In genomic region chr7:99381214-99382087, GRCm38 (mm10) we compare ENCODE assay signal across 8 mouse cellular contexts. TPM values are rescaled to one million over a fixed set of nuclear protein-coding genes. Genes with fewer than 3 reads are reported as not detected.
DNase-seq lines count a peak whose midpoint lies in the region; ATAC-seq lines count a peak whose summit lies in the region.

Gene Gdpd5 (plus strand): TSS chr7:99381414.

- peak within 1 kb of the TSS; percentile 28 for H3K27ac ChIP-seq in brown adipose tissue, adult 24 weeks (replicated peaks; ENCODE audit: low read depth, low read length)
- peak within 1 kb of the TSS; percentile 95 for H3K27ac ChIP-seq in heart, embryonic 13.5 days (replicated peaks)
- H3K27ac ChIP-seq in liver, embryonic 12.5 days, result peak within 1 kb of the TSS; percentile 50; the same call in 1 of the 2 replicates
- peak within 1 kb of the TSS; percentile 96 for H3K27ac ChIP-seq in stomach, embryonic 15.5 days

- ATAC-seq in heart, embryonic 13.5 days (ENCODE audit: extremely low read depth, insufficient number of reproducible peaks, low FRiP score, low TSS enrichment), result peak; percentile 85
- ATAC-seq in liver, embryonic 12.5 days, result peak; percentile 95
- ATAC-seq in stomach, embryonic 15.5 days (ENCODE audit: insufficient read depth, low FRiP score, low read depth), result peak; percentile 94

- under 1% methylated on average over 73 of the region's 73 CpGs for WGBS in heart, embryonic 13.5 days
- under 1% methylated on average over 73 of the region's 73 CpGs for WGBS in liver, embryonic 12.5 days (ENCODE audit: insufficient replicate concordance)
- under 1% methylated on average over 73 of the region's 73 CpGs for WGBS in stomach, embryonic 15.5 days

- H3K36me3 ChIP-seq in heart, embryonic 13.5 days, result no peaks in the 10 kb centered on the region
- H3K36me3 ChIP-seq in liver, embryonic 12.5 days, result no peaks in the 10 kb centered on the region
- H3K36me3 ChIP-seq in stomach, embryonic 15.5 days, result no peaks in the 10 kb centered on the region

- no peaks in the 10 kb centered on the region for H3K9me3 ChIP-seq in heart, embryonic 13.5 days
- H3K9me3 ChIP-seq in liver, embryonic 12.5 days (replicated peaks), result no peaks in the 10 kb centered on the region
- no peaks in the 10 kb centered on the region for H3K9me3 ChIP-seq in stomach, embryonic 15.5 days

- H3K4me2 ChIP-seq in heart, embryonic 13.5 days, result peak within 1 kb of the TSS; percentile 86
- peak within 1 kb of the TSS; percentile 84 for H3K4me2 ChIP-seq in liver, embryonic 12.5 days
- peak within 1 kb of the TSS; percentile 77 for H3K4me2 ChIP-seq in stomach, embryonic 15.5 days

- H3K9ac ChIP-seq in heart, embryonic 13.5 days, result peak within 1 kb of the TSS; percentile 96
- H3K9ac ChIP-seq in liver, embryonic 12.5 days, result peak within 1 kb of the TSS; percentile 61
- H3K9ac ChIP-seq in stomach, embryonic 15.5 days, result peak within 1 kb of the TSS; percentile 46

- H3K27me3 ChIP-seq in heart, embryonic 13.5 days (replicated peaks), result 0 out of 2 replicates have a peak, but pooled peaks cover 3% of the 10 kb centered on the region
- peaks cover 76% of the 10 kb centered on the region for H3K27me3 ChIP-seq in liver, embryonic 12.5 days (replicated peaks)
- H3K27me3 ChIP-seq in stomach, embryonic 15.5 days (replicated peaks), result no peaks in the 10 kb centered on the region

- DNase-seq in CD4-positive, CD25-positive, alpha-beta regulatory T cell, adult 2 months (ENCODE audit: low read depth, low spot score), result peak; percentile 99
- DNase-seq in fat pad, adult 2 months (ENCODE audit: extremely low read depth, low read depth, low spot score), result peak; percentile 39
- DNase-seq in kidney, postnatal 10 days, result peak; percentile 100
- DNase-seq in natural killer cell, adult 2 months (ENCODE audit: low spot score in 2 of 2), result peak; percentile 98 to 99

- peaks cover 27% of the 10 kb centered on the region for H3K4me1 ChIP-seq in brown adipose tissue, adult 24 weeks (ENCODE audit: control insufficient read depth, insufficient read depth, insufficient read length, low read length)
- peaks cover 71% of the 10 kb centered on the region for H3K4me1 ChIP-seq in heart, embryonic 13.5 days
- H3K4me1 ChIP-seq in liver, embryonic 12.5 days, result peaks cover 27% of the 10 kb centered on the region
- H3K4me1 ChIP-seq in stomach, embryonic 15.5 days, result peaks cover 46% of the 10 kb centered on the region

- H3K4me3 ChIP-seq in brown adipose tissue, adult 24 weeks (ENCODE audit: insufficient read depth, low read depth, low read length), result peak within 1 kb of the TSS; percentile 87
- H3K4me3 ChIP-seq in heart, embryonic 13.5 days, result peak within 1 kb of the TSS; percentile 76
- peak within 1 kb of the TSS; percentile 56 for H3K4me3 ChIP-seq in liver, embryonic 12.5 days
- peak within 1 kb of the TSS; percentile 60 for H3K4me3 ChIP-seq in stomach, embryonic 15.5 days (replicated peaks)

RNA-seq across cellular contexts. Expression of gene Gdpd5, which starts in this region (rescaled TPM):
- polyA plus RNA-seq in brown adipose tissue, adult 24 weeks (2012; ENCODE audit: insufficient read depth, insufficient read length, missing spikeins), result 10.1 and 10.9 TPM in 2 replicates
- polyA plus RNA-seq in heart, embryonic 13.5 days (2015; fragmentation: Nextera tagmentation; extraction: Ambion mirVana), result 25.3 and 25.4 TPM in 2 replicates
- 2.6 and 3.1 TPM in 2 replicates for polyA plus RNA-seq in liver, embryonic 12.5 days (2016; fragmentation: Nextera tagmentation; extraction: Ambion mirVana)
- 18.4 and 18.8 TPM in 2 replicates for polyA plus RNA-seq in stomach, embryonic 15.5 days (2015; fragmentation: Nextera tagmentation; extraction: Ambion mirVana)

Comparison
In these comparisons a context has a peak if more than half of its experiments do, and no peak if none do; other contexts are left out.
1. Peak in every context shown above with its lines: DNase-seq, ATAC-seq, H3K4me3 ChIP-seq and H3K27ac ChIP-seq.
2. DNase-seq: peak in every context shown above with its lines; median percentile 100 in kidney, postnatal 10 days; 99 in CD4-positive, CD25-positive, alpha-beta regulatory T cell, adult 2 months; 98 in natural killer cell, adult 2 months; 39 in fat pad, adult 2 months.
3. H3K27ac ChIP-seq: peak in every context shown above with its lines; median percentile 96 in stomach, embryonic 15.5 days; 95 in heart, embryonic 13.5 days; 50 in liver, embryonic 12.5 days; 28 in brown adipose tissue, adult 24 weeks.
4. H3K9ac ChIP-seq: peak in every context shown above with its lines; median percentile 96 in heart, embryonic 13.5 days; 61 in liver, embryonic 12.5 days; 46 in stomach, embryonic 15.5 days.